8 mouse cellular contexts compared by ENCODE assay signal in the genomic region with DNA sequence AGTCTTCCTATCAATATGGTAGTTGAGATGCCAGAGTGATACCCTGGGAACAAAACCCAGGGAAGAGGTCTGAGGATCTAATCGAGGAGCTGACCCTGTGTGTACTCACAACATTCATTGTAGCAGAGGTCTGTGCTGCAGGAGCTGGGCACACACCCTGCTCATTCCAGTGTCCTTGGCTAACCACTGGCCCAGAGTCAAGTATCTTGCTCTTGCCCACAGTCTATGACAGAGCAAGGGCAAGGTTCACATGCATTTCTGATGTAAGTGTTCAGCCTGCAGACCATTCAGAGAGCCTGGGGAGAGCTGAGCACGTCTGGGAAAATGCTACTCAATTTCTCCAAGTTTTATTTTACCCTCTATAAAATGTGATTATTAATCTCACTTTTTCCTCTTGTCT.
A peak's percentile ranks its signal among the peaks of the same experiment; 100 is the strongest.
DNase-seq lines count a peak whose midpoint lies in the region; ATAC-seq and TF ChIP-seq lines count a peak whose summit lies in the region.

No protein-coding gene starts in this region.

- H3K4me1 ChIP-seq in hindbrain, embryonic 14.5 days (replicated peaks; ENCODE audit: control insufficient read depth, insufficient read depth, low read length), result peaks cover 12% of the 10 kb centered on the region; the same call in 1 of the 2 replicates
- 0 out of 2 replicates have a peak, but pooled peaks cover 11% of the 10 kb centered on the region for H3K4me1 ChIP-seq in hindbrain, embryonic 10.5 days (replicated peaks)
- peaks cover 58% of the 10 kb centered on the region for H3K4me1 ChIP-seq in heart, embryonic 13.5 days
- no peaks in the 10 kb centered on the region for H3K4me1 ChIP-seq in thymus, adult 2 months (replicated peaks; ENCODE audit: control insufficient read depth, insufficient read depth, low read length)
- H3K4me1 ChIP-seq in limb, embryonic 10.5 days, result peaks cover 5% of the 10 kb centered on the region

- no peak for DNase-seq in hindbrain, embryonic 14.5 days (ENCODE audit: low spot score)
- DNase-seq in hindbrain, embryonic 10.5 days (ENCODE audit: low spot score), result no peak
- DNase-seq in adipocyte (ENCODE audit: low spot score), result peak; percentile 96
- DNase-seq in kidney, postnatal 10 days, result peak; percentile 58
- DNase-seq in cerebellum, postnatal 4 days (ENCODE audit: low spot score in 2 of 2), result no peak
- no peak for DNase-seq in thymus, adult 2 months
- no peak for DNase-seq in limb, embryonic 10.5 days (ENCODE audit: low spot score)

- H3K36me3 ChIP-seq in hindbrain, embryonic 14.5 days (replicated peaks; ENCODE audit: control insufficient read depth, insufficient read depth), result no peaks in the 10 kb centered on the region
- H3K36me3 ChIP-seq in hindbrain, embryonic 10.5 days, result peaks cover 16% of the 10 kb centered on the region; the same call in 1 of the 2 replicates
- no peaks in the 10 kb centered on the region for H3K36me3 ChIP-seq in heart, embryonic 13.5 days
- H3K36me3 ChIP-seq in thymus, adult 2 months (ENCODE audit: control insufficient read depth, insufficient read depth, low read length), result no peaks in the 10 kb centered on the region
- 0 out of 2 replicates have a peak, but pooled peaks cover 5% of the 10 kb centered on the region for H3K36me3 ChIP-seq in limb, embryonic 10.5 days

- no peak overlapping the region for H3K4me2 ChIP-seq in hindbrain, embryonic 14.5 days (replicated peaks)
- H3K4me2 ChIP-seq in heart, embryonic 13.5 days, result no peak overlapping the region

- H3K27me3 ChIP-seq in hindbrain, embryonic 14.5 days (ENCODE audit: control insufficient read depth, insufficient read depth, low read length), result no peaks in the 10 kb centered on the region
- H3K27me3 ChIP-seq in hindbrain, embryonic 10.5 days (ENCODE audit: insufficient read depth, poor library complexity, severe bottlenecking), result no peaks in the 10 kb centered on the region
- no peaks in the 10 kb centered on the region for H3K27me3 ChIP-seq in heart, embryonic 13.5 days (replicated peaks)
- no peaks in the 10 kb centered on the region for H3K27me3 ChIP-seq in thymus, adult 2 months (ENCODE audit: control insufficient read depth, insufficient read depth, low read length)
- no peaks in the 10 kb centered on the region for H3K27me3 ChIP-seq in limb, embryonic 10.5 days (ENCODE audit: low read depth, poor library complexity, severe bottlenecking)

- no peaks in the 10 kb centered on the region for H3K9me3 ChIP-seq in hindbrain, embryonic 14.5 days (ENCODE audit: control insufficient read depth, low read length)
- no peaks in the 10 kb centered on the region for H3K9me3 ChIP-seq in hindbrain, embryonic 10.5 days
- H3K9me3 ChIP-seq in heart, embryonic 13.5 days, result no peaks in the 10 kb centered on the region
- H3K9me3 ChIP-seq in limb, embryonic 10.5 days (replicated peaks), result no peaks in the 10 kb centered on the region

- H3K9ac ChIP-seq in hindbrain, embryonic 14.5 days, result no peak overlapping the region
- H3K9ac ChIP-seq in heart, embryonic 13.5 days, result no peak overlapping the region

- 0 out of 2 replicates have a peak, but pooled peaks have one; percentile 37 for ATAC-seq in hindbrain, embryonic 14.5 days (ENCODE audit: low FRiP score)
- no peak for ATAC-seq in heart, embryonic 13.5 days (ENCODE audit: extremely low read depth, insufficient number of reproducible peaks, low FRiP score, low TSS enrichment)

- no peak overlapping the region for H3K27ac ChIP-seq in hindbrain, embryonic 14.5 days
- H3K27ac ChIP-seq in hindbrain, embryonic 10.5 days, result no peak overlapping the region
- H3K27ac ChIP-seq in heart, embryonic 13.5 days (replicated peaks), result 0 out of 2 replicates have a peak overlapping the region, but pooled peaks have one; percentile 9
- no peak overlapping the region for H3K27ac ChIP-seq in thymus, adult 2 months (ENCODE audit: control insufficient read depth, insufficient read depth, low read length)
- no peak overlapping the region for H3K27ac ChIP-seq in limb, embryonic 10.5 days

- TF ChIP-seq CTCF in thymus, adult 2 months (IDR thresholded peaks at IDR 0.05; ENCODE audit: borderline replicate concordance, control insufficient read depth, extremely low read depth, insufficient read depth, low read length, poor library complexity), result no peak

- H3K4me3 ChIP-seq in hindbrain, embryonic 14.5 days (replicated peaks; ENCODE audit: low read length), result no peak overlapping the region
- H3K4me3 ChIP-seq in hindbrain, embryonic 10.5 days, result no peak overlapping the region
- H3K4me3 ChIP-seq in heart, embryonic 13.5 days, result no peak overlapping the region
- H3K4me3 ChIP-seq in thymus, adult 2 months (ENCODE audit: control insufficient read depth, insufficient read depth, low read length), result no peak overlapping the region
- H3K4me3 ChIP-seq in limb, embryonic 10.5 days, result no peak overlapping the region

- WGBS in hindbrain, embryonic 14.5 days, result 77% methylated on average over 2 of the region's 2 CpGs
- WGBS in hindbrain, embryonic 10.5 days, result 84% methylated on average over 2 of the region's 2 CpGs
- 61% methylated on average over 2 of the region's 2 CpGs for WGBS in heart, embryonic 13.5 days
- 85% methylated on average over 2 of the region's 2 CpGs for WGBS in thymus, adult 2 months
- WGBS in limb, embryonic 10.5 days, result 91% methylated on average over 2 of the region's 2 CpGs

- TF ChIP-seq POLR2A in thymus, adult 2 months (IDR thresholded peaks at IDR 0.05; ENCODE audit: control insufficient read depth, extremely low read depth, insufficient read depth, low read length, poor library complexity), result no peak

Comparison
In these comparisons a context has a peak if more than half of its experiments do, and no peak if none do; other contexts are left out.
1. DNase-seq: peak in adipocyte (single experiment) and kidney, postnatal 10 days (single experiment); none in hindbrain, embryonic 14.5 days (single experiment), hindbrain, embryonic 10.5 days (single experiment), cerebellum, postnatal 4 days (0 of 2), thymus, adult 2 months (single experiment) and limb, embryonic 10.5 days (single experiment).